Mouse (Mus musculus) olfactory bulb, adult 2 months (tissue): ENCODE data around the gene P4ha3. TPM values are rescaled to one million over a fixed set of nuclear protein-coding genes. Genes with fewer than 3 reads are reported as not detected.

Experiments
- H3K27ac ChIP-seq: fragments of 200-500 bp; 2 replicates; pipeline ENCODE4 v1.5.1; 2012; ENCODE audit warnings: low read depth, low read length; ENCODE audit not compliant: insufficient read depth
- H3K4me1 ChIP-seq: fragments of 200-500 bp; 2 replicates; pipeline ENCODE4 v1.6.1; 2012; ENCODE audit warnings: low read length; ENCODE audit not compliant: control insufficient read depth, insufficient read depth
- H3K4me3 ChIP-seq: fragments of 200-500 bp; 2 replicates; pipeline ENCODE4 v1.5.1; 2012; ENCODE audit warnings: mild to moderate bottlenecking, low read depth, low read length, moderate library complexity; ENCODE audit not compliant: insufficient read depth
- CTCF ChIP-seq: fragments of 200-500 bp; IDR thresholded peaks from 2 replicates; pipeline ENCODE4 v1.5.1; 2012; ENCODE audit warnings: low read depth, mild to moderate bottlenecking, low read length, moderate library complexity; ENCODE audit not compliant: insufficient read depth
- POLR2A ChIP-seq: fragments of 200-500 bp; IDR thresholded peaks from 2 replicates; pipeline ENCODE4 v1.6.1; 2012; ENCODE audit warnings: mild to moderate bottlenecking, low read depth, low read length, moderate library complexity; ENCODE audit not compliant: insufficient read depth
- WGBS: fragments of 180-500 bp; shearing (Covaris S2); methylation state at CpG from one replicate; pipeline ENCODE4 v1.1.7; 2018; 5-methylcytosine and 5-hydroxymethylcytosine counted together
- polyA plus RNA-seq: library from polyadenylated mRNA; stranded (reverse); fragments of >200 nt; gene quantifications from 2 replicates; pipeline ENCODE4 v1.2.4, GENCODE M21; 2012; ENCODE audit warnings: low replicate concordance; ENCODE audit not compliant: missing spikeins, insufficient read depth, insufficient read length

Gene P4ha3
- polyA plus RNA-seq, 1 experiment = not detected

DNA sequence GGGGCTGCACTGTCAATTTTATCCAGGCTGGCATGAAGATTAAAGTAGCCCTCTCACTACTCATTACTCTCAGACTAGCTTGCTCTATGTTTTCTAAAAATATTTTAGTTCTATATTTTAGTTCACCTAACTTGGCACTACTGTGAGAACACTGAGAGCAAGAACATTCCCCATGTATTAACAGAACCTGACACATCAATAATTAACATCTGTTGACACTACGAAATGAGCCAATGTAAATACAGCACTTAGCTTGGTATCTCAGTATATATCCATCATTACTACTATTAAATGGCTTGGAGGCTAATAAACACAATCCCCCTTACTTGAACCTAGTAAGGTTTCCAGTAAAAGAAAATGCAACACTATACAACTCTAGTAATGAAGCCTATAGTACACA, 71.4 kb downstream of the P4ha3 start:
- no peaks in the 10 kb centered on the region for H3K4me1 ChIP-seq
- TF ChIP-seq POLR2A (no peak), CTCF (no peak)
- no peak overlapping the region for H3K27ac ChIP-seq
- WGBS = 56% methylated on average over 1 of the region's 1 CpGs
- no peak overlapping the region for H3K4me3 ChIP-seq

DNA sequence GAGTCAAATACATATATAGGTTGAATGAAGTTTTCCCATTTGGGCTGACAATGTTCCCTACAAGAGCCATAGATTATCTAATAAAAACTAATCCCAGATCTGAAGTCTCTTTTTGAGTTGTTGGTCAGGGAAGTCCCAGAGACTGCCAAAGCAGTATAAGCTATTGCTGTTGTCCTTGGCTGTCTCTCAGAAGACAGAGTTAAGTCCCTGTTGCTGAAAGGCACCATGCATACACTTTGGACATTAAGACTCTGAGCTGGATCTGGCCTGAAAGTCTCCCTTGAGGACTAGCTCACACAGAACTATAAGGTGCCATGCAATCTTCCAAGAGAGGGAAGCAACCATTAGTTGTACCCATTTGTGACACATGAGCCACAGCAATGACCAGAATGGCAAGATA, 72.5 kb downstream of the P4ha3 start:
- Histone ChIP-seq H3K4me3 (no peak overlapping the region), H3K4me1 (no peaks in the 10 kb centered on the region), H3K27ac (no peak overlapping the region)
- TF ChIP-seq POLR2A (no peak), CTCF (no peak)

DNA sequence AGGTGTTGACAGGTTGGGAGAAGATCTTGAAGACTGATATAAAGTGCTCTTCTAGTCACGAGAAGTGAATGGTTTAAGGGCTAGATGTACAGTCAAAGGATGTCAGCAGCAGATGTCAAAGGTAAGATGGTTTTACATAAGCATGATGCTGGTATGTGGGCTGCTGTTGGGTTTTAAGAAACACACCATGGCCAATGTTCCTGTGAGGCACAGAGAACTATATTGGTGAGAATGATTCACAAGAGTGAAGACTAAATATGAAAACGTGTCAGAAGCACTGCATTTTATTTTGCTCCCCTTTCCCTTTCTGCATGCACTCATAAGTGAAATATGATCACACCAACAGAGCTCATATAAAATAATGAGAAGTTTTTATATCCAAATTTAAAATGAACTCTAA, 77.8 kb downstream of the P4ha3 start:
- Histone ChIP-seq H3K4me1 (no peaks in the 10 kb centered on the region), H3K27ac (no peak overlapping the region)
- WGBS = 85% methylated on average over 2 of the region's 2 CpGs

DNA sequence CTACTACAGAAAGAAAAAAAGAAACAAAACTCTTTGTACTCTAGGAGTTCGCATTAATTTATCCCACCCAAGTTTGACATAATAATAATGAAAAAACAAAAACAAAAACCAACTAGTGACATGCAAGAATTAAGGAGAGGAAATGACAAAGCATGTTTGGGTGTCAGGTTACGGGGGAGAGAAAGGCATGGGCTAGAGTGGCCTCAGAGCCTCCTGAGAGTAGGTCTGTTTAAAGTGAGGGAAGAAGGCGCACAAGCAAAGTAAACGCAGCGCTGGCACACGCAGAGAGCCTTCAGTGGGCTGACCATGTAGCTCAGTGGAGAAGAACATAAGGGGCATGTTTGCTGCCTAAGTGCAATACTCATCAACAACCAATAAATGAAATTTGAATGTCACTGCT, 79.6 kb downstream of the P4ha3 start:
- no peak overlapping the region for H3K4me3 ChIP-seq
- no peak for TF ChIP-seq CTCF
- TF ChIP-seq POLR2A = no peak
- no peaks in the 10 kb centered on the region for H3K4me1 ChIP-seq
- 62% methylated on average over 6 of the region's 6 CpGs for WGBS
- H3K27ac ChIP-seq = no peak overlapping the region

More for the DNA sequence above, 77.8 kb downstream of the P4ha3 start:
- TF ChIP-seq CTCF (no peak), POLR2A (no peak)
- H3K4me3 ChIP-seq = no peak overlapping the region

Other genes starting within 250 kb of the P4ha3 start
- gene Pold3, start 164.0 kb upstream of the P4ha3 start, polyA plus RNA-seq = not detected in 2 replicates
- not detected in 2 replicates for gene Lipt2, start 126.2 kb upstream of the P4ha3 start, polyA plus RNA-seq
- gene Kcne3, start 109.0 kb upstream of the P4ha3 start, polyA plus RNA-seq = not detected in 2 replicates
- not detected in 2 replicates for gene Pgm2l1, start 58.1 kb upstream of the P4ha3 start, polyA plus RNA-seq
- 279 TPM in 1 of 2 replicates, not detected in the other for gene C2cd3, start 86.7 kb downstream of the P4ha3 start, polyA plus RNA-seq
- gene Ppme1, start 86.8 kb downstream of the P4ha3 start, polyA plus RNA-seq = not detected in 2 replicates
- not detected in 2 replicates for gene Ucp3, start 187.5 kb downstream of the P4ha3 start, polyA plus RNA-seq
- gene Ucp2, start 207.8 kb downstream of the P4ha3 start, polyA plus RNA-seq = 487 TPM in 1 of 2 replicates, not detected in the other
- not detected in 2 replicates for gene Dnajb13, start 229.4 kb downstream of the P4ha3 start, polyA plus RNA-seq